Mouse (Mus musculus): Measurements from ENCODE around the gene Dnajc3. TPM values are rescaled to one million over a fixed set of nuclear protein-coding genes. Genes with fewer than 3 reads are reported as not detected.

The Dnajc3 gene
- total RNA-seq, 1 experiment from 2014 or later = 56.4 TPM

- DNase-seq = no peak
Observed at GRCm38 (mm10) chr14:118930777-118931176, 7.0 kb upstream of the Dnajc3 start.

GRCm38 (mm10) chr14:118931181-118931580 is 6.6 kb upstream of the Dnajc3 start:
- no peak for DNase-seq

- no peak for DNase-seq
Observed at GRCm38 (mm10) chr14:118932956-118933355, 4.8 kb upstream of the Dnajc3 start.

- DNase-seq = no peak
Observed at GRCm38 (mm10) chr14:118934686-118935085, 3.1 kb upstream of the Dnajc3 start.

GRCm38 (mm10) chr14:118936236-118936635 is 1.5 kb upstream of the Dnajc3 start:
- no peak for DNase-seq

GRCm38 (mm10) chr14:118936952-118937351 is 824 bp upstream of the Dnajc3 start:
- no peak for DNase-seq

GRCm38 (mm10) chr14:118938551-118938950 is 775 bp downstream of the Dnajc3 start:
- DNase-seq = peak; percentile 38

GRCm38 (mm10) chr14:118940796-118941495 is 3.2 kb downstream of the Dnajc3 start:
- no peak for DNase-seq

- peak; percentile 38 for DNase-seq
Observed at GRCm38 (mm10) chr14:118942076-118942475, 4.3 kb downstream of the Dnajc3 start.

- no peak for DNase-seq
Observed at GRCm38 (mm10) chr14:118944702-118945101, 6.9 kb downstream of the Dnajc3 start.

- DNase-seq = no peak
Observed at GRCm38 (mm10) chr14:118948841-118949240, 11.1 kb downstream of the Dnajc3 start.

GRCm38 (mm10) chr14:118951912-118952583 is 14.3 kb downstream of the Dnajc3 start:
- DNase-seq = no peak

- no peak for DNase-seq
Observed at GRCm38 (mm10) chr14:118958010-118958409, 20.2 kb downstream of the Dnajc3 start.

- DNase-seq = no peak
Observed at GRCm38 (mm10) chr14:118965356-118966000, 27.7 kb downstream of the Dnajc3 start.

GRCm38 (mm10) chr14:118967646-118968045 is 29.9 kb downstream of the Dnajc3 start:
- no peak for DNase-seq

GRCm38 (mm10) chr14:118972268-118972667 is 34.5 kb downstream of the Dnajc3 start:
- DNase-seq = no peak

GRCm38 (mm10) chr14:118977136-118977816 is 39.5 kb downstream of the Dnajc3 start:
- no peak for DNase-seq

- DNase-seq = no peak
Observed at GRCm38 (mm10) chr14:118979571-118980325, 42.0 kb downstream of the Dnajc3 start.

GRCm38 (mm10) chr14:118980358-118980757 is 42.6 kb downstream of the Dnajc3 start:
- DNase-seq = no peak

- no peak for DNase-seq
Observed at GRCm38 (mm10) chr14:118980890-118981289, 43.1 kb downstream of the Dnajc3 start.

- peak; percentile 18 for DNase-seq
Observed at GRCm38 (mm10) chr14:118981711-118982428, 44.1 kb downstream of the Dnajc3 start.
